Mouse (Mus musculus): Measurements from ENCODE around the gene Gm10663.

DNA sequence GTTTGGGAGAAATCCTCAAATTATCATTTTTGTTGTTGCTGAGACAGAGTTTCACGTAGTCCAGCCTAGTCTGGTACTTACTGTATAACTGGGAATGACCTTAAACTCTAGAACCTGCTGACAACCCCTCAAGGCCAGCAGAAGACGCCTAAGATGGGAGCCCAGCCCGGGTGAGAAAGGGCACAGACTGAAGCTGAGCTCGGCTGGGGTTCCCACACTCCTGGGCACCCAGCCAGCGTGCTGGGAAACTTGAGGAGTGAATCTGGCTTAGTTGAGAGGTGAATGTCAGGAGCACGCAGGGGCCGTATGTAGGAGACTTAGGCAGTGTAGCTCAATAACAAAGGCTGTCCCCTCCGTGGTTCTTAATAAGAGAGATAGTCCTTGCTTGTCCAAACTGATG is 12.9 kb downstream of the Gm10663 start:
- TF ChIP-seq CTCF (IDR thresholded peaks at IDR 0.05; ENCODE audit: control insufficient read depth, insufficient read depth, low read length) = no peak
- TF ChIP-seq POLR2A (IDR thresholded peaks at IDR 0.05; ENCODE audit: borderline replicate concordance, control insufficient read depth, low read depth, low read length) = no peak
